Mouse (Mus musculus) lung, adult 18-20 months (tissue): ENCODE data around the gene Alg1.

ENCODE experiments used
- DNase-seq, 2 experiments: peaks; one replicate each; pipeline ENCODE4 v3.0.0; 2022; ENCODE audit warnings: mixed read lengths in 2 of 2

Gene Alg1

GRCm38 (mm10) chr16:5242882-5243281 lies 9.5 kb downstream of the Alg1 start:
- no peak for DNase-seq

GRCm38 (mm10) chr16:5244411-5244810 lies 11.0 kb downstream of the Alg1 start:
- DNase-seq: peak; percentile 59 to 76

- DNase-seq: no peak
Measured at GRCm38 (mm10) chr16:5250891-5251290, 17.5 kb downstream of the Alg1 start.

- DNase-seq: no peak
Measured at GRCm38 (mm10) chr16:5252260-5252659, 18.8 kb downstream of the Alg1 start.

- peak; percentile 80 to 83 for DNase-seq
Measured at GRCm38 (mm10) chr16:5254346-5255025, 21.1 kb downstream of the Alg1 start.

GRCm38 (mm10) chr16:5255081-5255740 lies 21.8 kb downstream of the Alg1 start:
- no peak for DNase-seq

- peak; percentile 99 for DNase-seq
Measured at GRCm38 (mm10) chr16:5255779-5256496, 22.5 kb downstream of the Alg1 start, which contains the start of gene Eef2kmt. Eef2kmt (minus strand) TSS chr16:5255983.

- no peak for DNase-seq
Measured at GRCm38 (mm10) chr16:5263156-5263555, 29.7 kb downstream of the Alg1 start.

GRCm38 (mm10) chr16:5263926-5264325 lies 30.5 kb downstream of the Alg1 start:
- no peak for DNase-seq

GRCm38 (mm10) chr16:5271411-5272035 lies 38.1 kb downstream of the Alg1 start:
- DNase-seq: no peak

- no peak for DNase-seq
Measured at GRCm38 (mm10) chr16:5272371-5272770, 39.0 kb downstream of the Alg1 start.

- no peak for DNase-seq
Measured at GRCm38 (mm10) chr16:5279571-5280222, 46.3 kb downstream of the Alg1 start.

GRCm38 (mm10) chr16:5282686-5283085 lies 49.3 kb downstream of the Alg1 start:
- no peak for DNase-seq

- DNase-seq: no peak
Measured at GRCm38 (mm10) chr16:5285376-5285775, 52.0 kb downstream of the Alg1 start.
